Mouse (Mus musculus) macrophage (primary cell): ENCODE results near the gene Sun1. TPM values are rescaled to one million over a fixed set of nuclear protein-coding genes. Genes with fewer than 3 reads are reported as not detected.

Experiments used
- H3K27ac ChIP-seq: fragments of 350-480 bp; formaldehyde crosslinking; 2 replicates; pipeline ENCODE4 v1.9.0; 2021
- H3K36me3 ChIP-seq: fragments of 350-480 bp; formaldehyde crosslinking; 2 replicates; pipeline ENCODE4 v1.9.0; 2021; ENCODE audit errors: inconsistent target
- H3K4me3 ChIP-seq: fragments of 350-480 bp; formaldehyde crosslinking; 2 replicates; pipeline ENCODE4 v1.9.0; 2021; ENCODE audit errors: inconsistent target
- H3K79me2 ChIP-seq: fragments of 350-480 bp; formaldehyde crosslinking; 2 replicates; pipeline ENCODE4 v1.9.0; 2021; ENCODE audit errors: inconsistent target
- WGBS: methylation state at CpG from one replicate; pipeline ENCODE4 v1.1.7; 2026; ENCODE audit warnings: inconsistent platforms; ENCODE audit not compliant: missing documents; 5-methylcytosine and 5-hydroxymethylcytosine counted together
- polyA plus RNA-seq: library from polyadenylated mRNA; stranded (reverse); fragments of 250-400 nt; gene quantifications from 3 replicates; pipeline ENCODE4 v1.2.4, GENCODE M21; 2018; ENCODE audit warnings: inconsistent platforms

The Sun1 gene
- polyA plus RNA-seq, 1 experiment from 2014 or later, result 7.6 TPM

DNA sequence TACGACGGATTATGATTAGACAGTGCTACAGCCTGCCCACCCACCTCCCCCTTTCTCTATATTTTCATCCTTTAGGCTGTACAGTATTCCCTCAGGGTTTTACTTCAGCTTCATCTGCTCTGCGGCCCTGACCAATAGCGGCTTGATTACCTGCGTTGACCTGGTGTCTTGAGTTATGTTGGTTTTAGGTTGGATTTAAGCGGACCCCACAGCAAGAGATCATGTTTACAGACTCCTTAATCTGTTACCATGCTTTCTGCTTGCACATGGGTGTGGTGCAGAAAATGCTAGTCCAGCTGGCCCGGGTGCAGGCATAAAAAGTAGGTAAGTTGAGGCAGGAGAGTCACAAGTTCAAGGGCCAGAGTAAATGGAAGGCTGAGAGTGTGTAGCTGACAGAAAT, 50.8 kb downstream of the Sun1 start:
- 88% methylated on average over 7 of the region's 7 CpGs for WGBS
- Histone ChIP-seq H3K27ac (no peak overlapping the region), H3K79me2 (peaks cover 35% of the 10 kb centered on the region), H3K4me3 (peak overlapping the region; percentile 32; the same call in 1 of the 2 replicates), H3K36me3 (peaks cover 30% of the 10 kb centered on the region; the same call in 1 of the 2 replicates)

- peaks cover 25% of the 10 kb centered on the region; the same call in 1 of the 2 replicates for H3K36me3 ChIP-seq
- H3K27ac ChIP-seq, result peak overlapping the region; percentile 36
- peaks cover 39% of the 10 kb centered on the region for H3K79me2 ChIP-seq
- peak overlapping the region; percentile 32 for H3K4me3 ChIP-seq
- 2% methylated on average over 8 of the region's 8 CpGs for WGBS
These were observed 51.3 kb downstream of the Sun1 start for GRCm38 (mm10) chr5:139251736-139252080.

DNA sequence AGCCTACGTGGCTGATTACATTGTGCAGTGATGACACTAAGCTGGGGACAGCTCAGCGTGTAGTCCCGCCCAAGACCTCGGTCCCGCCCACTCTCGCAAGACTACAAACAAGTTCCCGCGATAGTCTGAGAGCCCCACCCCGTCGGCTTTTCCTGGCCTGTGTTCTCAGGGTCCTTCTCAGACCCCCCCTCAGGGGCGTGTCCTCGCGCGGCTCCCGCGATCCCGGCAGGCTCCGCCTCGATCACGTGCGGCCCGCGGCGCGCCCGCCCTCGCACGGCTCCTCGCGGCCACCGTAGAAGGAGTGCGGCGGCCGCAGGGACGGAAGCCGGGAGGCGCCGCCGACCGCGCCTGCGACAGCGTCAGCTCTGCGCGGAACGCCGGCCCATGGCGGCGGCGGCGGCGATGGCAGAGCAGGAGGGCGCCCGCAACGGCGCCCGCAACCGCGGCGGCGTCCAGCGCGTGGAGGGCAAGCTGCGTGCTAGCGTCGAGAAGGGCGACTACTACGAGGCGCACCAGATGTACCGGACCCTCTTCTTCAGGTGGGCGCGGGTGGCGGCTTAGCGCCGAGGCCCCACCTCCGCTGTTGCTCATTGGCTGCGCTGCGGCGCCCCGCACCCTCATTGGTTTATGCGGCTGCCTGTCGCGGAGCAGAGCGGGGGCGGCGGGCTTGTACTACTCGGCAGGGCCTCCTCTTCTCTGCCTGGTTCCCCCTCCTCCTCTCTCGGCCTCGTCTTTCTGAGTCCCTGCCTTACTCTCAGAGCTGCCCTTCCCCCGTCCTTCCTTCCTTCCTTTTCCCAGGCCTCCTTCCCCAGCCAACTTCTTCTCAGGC, 51.9 kb downstream of the Sun1 start, which contains the start of gene Get4:
Gene Get4, plus strand, starts transcription at position 244 of the 829 bp plus-strand sequence.
- 0% methylated on average over 76 of the region's 90 CpGs for WGBS
- Histone ChIP-seq H3K36me3 (peaks cover 20% of the 10 kb centered on the region; the same call in 1 of the 2 replicates), H3K4me3 (peak within 1 kb of the TSS; percentile 89), H3K27ac (peak within 1 kb of the TSS; percentile 72), H3K79me2 (peaks cover 45% of the 10 kb centered on the region)

GRCm38 (mm10) chr5:139252910-139253245, 52.4 kb downstream of the Sun1 start:
- Histone ChIP-seq H3K36me3 (peaks cover 14% of the 10 kb centered on the region; the same call in 1 of the 2 replicates), H3K27ac (peak overlapping the region; percentile 72), H3K4me3 (peak overlapping the region; percentile 89), H3K79me2 (peaks cover 51% of the 10 kb centered on the region)
- WGBS, result 0% methylated on average over 6 of the region's 7 CpGs

DNA sequence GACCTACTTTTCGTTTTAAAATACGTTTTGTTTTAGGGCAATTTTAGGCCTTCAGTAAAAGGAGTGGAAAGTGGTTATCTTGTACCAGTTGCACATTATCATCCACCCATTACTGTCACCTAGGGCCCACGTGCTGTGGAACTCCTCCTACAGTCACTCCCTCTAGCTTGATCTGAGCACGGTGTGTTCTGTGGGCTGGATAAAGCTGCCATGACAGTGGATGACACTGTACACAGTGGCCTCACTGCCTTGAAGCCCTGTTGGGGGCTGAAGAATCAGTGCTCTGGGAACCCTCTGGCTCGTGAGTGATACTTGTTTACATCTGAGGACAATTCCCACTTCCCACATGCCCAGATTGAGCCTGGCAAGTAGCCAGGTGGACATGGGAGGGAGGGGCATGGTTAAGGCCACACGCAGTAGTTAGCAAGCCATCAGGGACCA, 52.9 kb downstream of the Sun1 start:
- peaks cover 9% of the 10 kb centered on the region; the same call in 1 of the 2 replicates for H3K36me3 ChIP-seq
- 4% methylated on average over 5 of the region's 6 CpGs for WGBS
- H3K4me3 ChIP-seq, result peak overlapping the region; percentile 89
- peaks cover 55% of the 10 kb centered on the region for H3K79me2 ChIP-seq
- peak overlapping the region; percentile 72 for H3K27ac ChIP-seq

DNA sequence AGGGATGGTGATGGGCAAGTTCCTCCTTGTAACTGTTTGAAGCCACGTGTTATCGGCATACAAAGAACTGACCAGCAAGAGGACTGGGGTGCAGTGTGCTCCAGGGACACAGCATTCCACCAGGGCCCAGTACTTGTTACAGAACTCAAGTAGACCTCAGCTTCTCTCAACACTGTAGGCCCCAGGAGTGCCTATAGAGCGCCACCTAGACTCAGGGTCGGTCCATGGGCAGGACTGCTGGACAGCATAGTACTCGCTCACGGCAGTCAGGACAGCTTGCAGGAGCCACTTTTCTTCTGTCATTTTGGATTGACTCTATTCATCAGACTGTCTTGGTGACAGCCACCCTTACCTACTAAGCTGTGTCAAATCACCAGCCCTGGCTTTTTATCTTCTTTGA, 54.5 kb downstream of the Sun1 start:
- Histone ChIP-seq H3K27ac (no peak overlapping the region), H3K36me3 (no peaks in the 10 kb centered on the region), H3K79me2 (peaks cover 72% of the 10 kb centered on the region), H3K4me3 (no peak overlapping the region)
- WGBS, result 90% methylated on average over 6 of the region's 6 CpGs

DNA sequence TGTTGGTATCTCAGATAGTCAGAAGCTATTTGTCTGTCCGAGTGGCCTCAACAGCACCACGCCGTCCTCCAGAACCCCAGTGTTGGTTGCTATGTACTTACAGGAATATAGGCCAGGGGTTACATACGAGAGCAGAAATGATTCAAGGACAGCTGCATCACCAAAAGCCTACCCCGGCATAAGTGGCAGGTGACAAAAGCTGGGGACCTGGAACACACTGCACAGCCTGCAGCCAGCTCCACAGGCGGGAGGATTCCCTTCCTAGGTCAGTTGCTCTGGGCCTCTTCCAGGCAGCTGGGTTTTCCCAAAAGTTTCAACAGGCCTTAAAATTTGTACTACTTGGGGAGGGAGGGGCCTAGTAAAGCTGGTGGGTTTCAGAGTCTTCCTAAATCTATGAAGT, 55.3 kb downstream of the Sun1 start:
- 93% methylated on average over 6 of the region's 6 CpGs for WGBS

GRCm38 (mm10) chr5:139256211-139256765, 55.9 kb downstream of the Sun1 start:
- H3K27ac ChIP-seq, result no peak overlapping the region

More for the DNA sequence above, 55.3 kb downstream of the Sun1 start:
- H3K4me3 ChIP-seq, result no peak overlapping the region
- no peaks in the 10 kb centered on the region; the same call in 1 of the 2 replicates for H3K36me3 ChIP-seq
- no peak overlapping the region for H3K27ac ChIP-seq
- H3K79me2 ChIP-seq, result peaks cover 80% of the 10 kb centered on the region

GRCm38 (mm10) chr5:139257265-139257664, 56.8 kb downstream of the Sun1 start:
- 100% methylated on average over 1 of the region's 1 CpGs for WGBS
- Histone ChIP-seq H3K79me2 (peaks cover 95% of the 10 kb centered on the region), H3K4me3 (no peak overlapping the region), H3K36me3 (peaks cover 3% of the 10 kb centered on the region; the same call in 1 of the 2 replicates), H3K27ac (no peak overlapping the region)

More at GRCm38 (mm10) chr5:139256211-139256765, 55.9 kb downstream of the Sun1 start:
- Histone ChIP-seq H3K4me3 (no peak overlapping the region), H3K79me2 (peaks cover 85% of the 10 kb centered on the region), H3K36me3 (no peaks in the 10 kb centered on the region; the same call in 1 of the 2 replicates)
- WGBS, result 79% methylated on average over 3 of the region's 3 CpGs

- no peak overlapping the region for H3K4me3 ChIP-seq
- peaks cover 8% of the 10 kb centered on the region; the same call in 1 of the 2 replicates for H3K36me3 ChIP-seq
- no peak overlapping the region for H3K27ac ChIP-seq
- peaks cover 97% of the 10 kb centered on the region for H3K79me2 ChIP-seq
- WGBS, result 89% methylated on average over 4 of the region's 4 CpGs
These were observed 57.4 kb downstream of the Sun1 start for GRCm38 (mm10) chr5:139257818-139258217.

- Histone ChIP-seq H3K36me3 (peaks cover 15% of the 10 kb centered on the region), H3K27ac (no peak overlapping the region), H3K4me3 (no peak overlapping the region), H3K79me2 (peaks cover 90% of the 10 kb centered on the region)
- 95% methylated on average over 8 of the region's 8 CpGs for WGBS
These were observed 58.1 kb downstream of the Sun1 start for GRCm38 (mm10) chr5:139258371-139259035.

DNA sequence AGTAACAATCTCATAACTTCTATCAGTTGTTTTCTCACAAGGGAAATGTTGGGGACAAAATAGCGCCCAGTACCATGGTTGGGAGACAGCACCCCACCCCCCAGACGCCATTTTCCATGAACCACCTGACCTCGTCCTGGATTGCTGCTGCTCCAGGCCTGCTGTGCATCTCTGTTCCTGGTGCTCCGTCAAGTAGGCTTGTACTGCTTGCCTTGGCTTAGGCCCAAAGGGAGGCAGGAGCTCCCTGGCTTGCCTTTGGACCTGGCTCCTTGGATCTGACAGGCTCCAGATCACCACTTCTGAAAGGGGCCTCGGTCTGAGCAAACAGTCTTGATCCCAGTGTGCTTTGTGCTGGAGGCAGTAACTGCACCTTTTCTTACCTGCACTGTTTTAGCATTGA, 59.4 kb downstream of the Sun1 start:
- Histone ChIP-seq H3K4me3 (no peak overlapping the region), H3K36me3 (peaks cover 28% of the 10 kb centered on the region)
- WGBS, result 89% methylated on average over 5 of the region's 5 CpGs

DNA sequence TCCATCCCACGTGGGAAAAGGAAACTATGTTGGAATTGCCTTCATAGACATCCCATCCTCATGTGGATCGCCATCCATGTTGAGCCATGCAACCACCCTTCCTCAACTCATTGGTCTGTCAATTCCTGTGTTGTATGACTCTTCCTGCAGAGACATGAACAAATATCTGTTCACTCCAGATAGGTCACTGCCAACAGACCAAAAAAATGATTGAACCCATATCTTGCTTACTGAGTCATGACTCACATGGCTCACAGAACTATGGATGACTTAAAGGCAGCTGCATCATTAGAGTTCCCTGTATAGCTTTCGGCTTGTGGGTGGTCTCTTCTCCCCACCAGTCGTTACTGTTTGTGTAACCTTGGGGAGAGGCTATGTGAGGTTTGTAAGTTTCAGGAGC, 61.0 kb downstream of the Sun1 start:
- no peak overlapping the region for H3K4me3 ChIP-seq
- peaks cover 44% of the 10 kb centered on the region for H3K36me3 ChIP-seq
- WGBS, result 88% methylated on average over 4 of the region's 4 CpGs
- H3K27ac ChIP-seq, result no peak overlapping the region
- H3K79me2 ChIP-seq, result peaks cover 61% of the 10 kb centered on the region

More for the DNA sequence above, 59.4 kb downstream of the Sun1 start:
- Histone ChIP-seq H3K79me2 (peaks cover 77% of the 10 kb centered on the region), H3K27ac (no peak overlapping the region)

- 51% methylated on average over 4 of the region's 4 CpGs for WGBS
- no peaks in the 10 kb centered on the region for H3K79me2 ChIP-seq
- peaks cover 81% of the 10 kb centered on the region for H3K36me3 ChIP-seq
- H3K27ac ChIP-seq, result no peak overlapping the region
- H3K4me3 ChIP-seq, result no peak overlapping the region
These were observed 67.2 kb downstream of the Sun1 start for GRCm38 (mm10) chr5:139267661-139268060.
